Mouse (Mus musculus) embryonic facial prominence, embryonic 13.5 days (tissue): Measurements from ENCODE around the gene Dpy19l3. TPM values are rescaled to one million over a fixed set of nuclear protein-coding genes. Genes with fewer than 3 reads are reported as not detected.

Experiments
- ATAC-seq: fragments of 200-750 bp; cut with Nextera tagmentation; 2 replicates; pipeline ENCODE4 v1.8.0; 2017; ENCODE audit warnings: low read depth; ENCODE audit not compliant: insufficient number of reproducible peaks, insufficient read depth, low FRiP score, low TSS enrichment
- H3K27ac ChIP-seq: fragments of 300-500 bp; sonication (generic); 2 replicates; pipeline ENCODE4 v1.5.1; 2015; ENCODE audit warnings: moderate library complexity, mild to moderate bottlenecking, inconsistent platforms
- H3K27me3 ChIP-seq: fragments of 300-500 bp; sonication (generic); 2 replicates; pipeline ENCODE4 v1.6.1; 2015; ENCODE audit warnings: mild to moderate bottlenecking, inconsistent platforms
- H3K36me3 ChIP-seq: fragments of 300-500 bp; sonication (generic); 2 replicates; pipeline ENCODE4 v1.6.1; 2015; ENCODE audit warnings: mild to moderate bottlenecking, inconsistent platforms
- H3K4me1 ChIP-seq: fragments of 300-500 bp; sonication (generic); 2 replicates; pipeline ENCODE4 v1.6.1; 2015; ENCODE audit warnings: inconsistent platforms
- H3K4me2 ChIP-seq: fragments of 300-500 bp; sonication (generic); 2 replicates; pipeline ENCODE4 v1.6.1; 2015; ENCODE audit warnings: moderate library complexity, mild to moderate bottlenecking, inconsistent platforms
- H3K4me3 ChIP-seq: fragments of 300-500 bp; sonication (generic); 2 replicates; pipeline ENCODE4 v1.5.1; 2015; ENCODE audit warnings: mild to moderate bottlenecking, inconsistent platforms
- H3K9ac ChIP-seq: fragments of 300-500 bp; sonication (generic); 2 replicates; pipeline ENCODE4 v1.6.1; 2015; ENCODE audit warnings: mild to moderate bottlenecking, inconsistent platforms
- H3K9me3 ChIP-seq: fragments of 300-500 bp; sonication (generic); 2 replicates; pipeline ENCODE4 v1.6.1; 2016; ENCODE audit warnings: inconsistent platforms
- WGBS: fragments of 180-500 bp; shearing (Covaris S2); methylation state at CpG from one replicate; pipeline ENCODE4 v1.1.7; 2015; ENCODE audit warnings: mixed read lengths; 5-methylcytosine and 5-hydroxymethylcytosine counted together
- polyA plus RNA-seq: library from polyadenylated mRNA; unstranded; fragments of >200 nt; fragmentation: Nextera tagmentation; extraction: Ambion mirVana; gene quantifications from 2 replicates; pipeline ENCODE4 v1.2.1, GENCODE M21; 2015

Gene Dpy19l3
- polyA plus RNA-seq, 1 experiment from 2014 or later = 37.2 TPM

GRCm38 (mm10) chr7:35649071-35649470 lies 105.2 kb downstream of the Dpy19l3 start:
- Histone ChIP-seq H3K9me3 (no peaks in the 10 kb centered on the region), H3K27me3 (no peaks in the 10 kb centered on the region), H3K4me1 (peaks cover 4% of the 10 kb centered on the region; the same call in 1 of the 2 replicates), H3K4me3 (no peak overlapping the region), H3K36me3 (peaks cover 16% of the 10 kb centered on the region), H3K27ac (no peak overlapping the region), H3K4me2 (no peak overlapping the region), H3K9ac (no peak overlapping the region)
- WGBS = 54% methylated on average over 3 of the region's 3 CpGs
- ATAC-seq = no peak

- no peak for ATAC-seq
- WGBS = 64% methylated on average over 9 of the region's 9 CpGs
- H3K36me3 ChIP-seq = peaks cover 22% of the 10 kb centered on the region
- H3K4me2 ChIP-seq = no peak overlapping the region
- no peaks in the 10 kb centered on the region for H3K9me3 ChIP-seq
- no peak overlapping the region for H3K4me3 ChIP-seq
- no peak overlapping the region for H3K9ac ChIP-seq
- H3K4me1 ChIP-seq = peaks cover 4% of the 10 kb centered on the region; the same call in 1 of the 2 replicates
- H3K27ac ChIP-seq = no peak overlapping the region
- no peaks in the 10 kb centered on the region for H3K27me3 ChIP-seq
Measured at GRCm38 (mm10) chr7:35648239-35649069, 105.8 kb downstream of the Dpy19l3 start.

- Histone ChIP-seq H3K9me3 (no peaks in the 10 kb centered on the region), H3K9ac (peak within 1 kb of the TSS; percentile 95), H3K4me3 (peak within 1 kb of the TSS; percentile 92), H3K4me2 (peak within 1 kb of the TSS; percentile 63), H3K4me1 (peaks cover 4% of the 10 kb centered on the region; the same call in 1 of the 2 replicates), H3K27me3 (no peaks in the 10 kb centered on the region), H3K36me3 (peaks cover 35% of the 10 kb centered on the region), H3K27ac (peak within 1 kb of the TSS; percentile 86)
- ATAC-seq = peak; percentile 90
- WGBS = under 1% methylated on average over 64 of the region's 64 CpGs
Measured at GRCm38 (mm10) chr7:35647101-35647698, 107.1 kb downstream of the Dpy19l3 start, which contains the start of gene Pdcd5. Gene Pdcd5, minus strand, starts transcription at chr7:35647521.

DNA sequence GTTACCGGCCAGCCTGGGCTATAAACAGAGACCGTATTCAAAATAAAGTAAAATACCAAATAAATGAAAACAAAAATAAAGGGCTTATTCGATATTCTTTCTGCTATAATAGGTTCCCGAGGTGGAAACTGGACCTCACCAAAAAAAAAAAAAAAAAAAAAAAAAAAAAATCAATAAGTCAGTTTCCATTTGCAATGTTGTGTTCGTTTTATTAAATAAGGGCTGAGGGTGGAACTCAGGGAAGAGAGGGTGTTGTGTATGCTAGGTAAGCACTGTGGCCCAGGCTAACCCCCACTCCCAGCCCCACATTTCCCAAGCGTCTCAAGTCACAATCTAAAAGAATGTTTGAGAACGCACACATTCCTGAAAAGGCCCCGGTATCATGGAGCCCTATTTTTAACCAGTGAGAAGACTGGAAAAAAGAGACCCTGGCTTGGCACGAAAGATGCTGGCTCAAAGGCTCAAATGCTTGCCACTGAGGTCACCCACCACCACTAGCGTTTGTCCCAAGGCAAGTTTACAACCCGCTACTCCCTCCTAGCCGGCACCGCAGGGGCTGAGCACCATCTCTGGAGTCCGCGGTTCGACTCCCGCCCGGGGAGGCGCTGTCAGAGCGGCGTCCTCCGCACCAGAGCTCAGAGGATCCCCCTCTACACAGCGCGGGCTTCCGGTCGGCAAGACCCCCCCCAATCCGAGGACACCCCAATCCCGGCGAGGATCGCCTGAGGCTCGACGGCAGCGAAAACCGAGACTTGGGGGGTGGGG lies 107.8 kb downstream of the Dpy19l3 start:
- WGBS = 8% methylated on average over 34 of the region's 34 CpGs
- Histone ChIP-seq H3K9me3 (no peaks in the 10 kb centered on the region), H3K27me3 (no peaks in the 10 kb centered on the region), H3K36me3 (peaks cover 41% of the 10 kb centered on the region), H3K9ac (peak overlapping the region; percentile 95), H3K4me2 (peak overlapping the region; percentile 63), H3K4me1 (peaks cover 4% of the 10 kb centered on the region; the same call in 1 of the 2 replicates), H3K4me3 (peak overlapping the region; percentile 92), H3K27ac (peak overlapping the region; percentile 86)
- ATAC-seq = peak; percentile 71

- H3K4me3 ChIP-seq = no peak overlapping the region
Measured at GRCm38 (mm10) chr7:35640072-35640471, 114.2 kb downstream of the Dpy19l3 start.

DNA sequence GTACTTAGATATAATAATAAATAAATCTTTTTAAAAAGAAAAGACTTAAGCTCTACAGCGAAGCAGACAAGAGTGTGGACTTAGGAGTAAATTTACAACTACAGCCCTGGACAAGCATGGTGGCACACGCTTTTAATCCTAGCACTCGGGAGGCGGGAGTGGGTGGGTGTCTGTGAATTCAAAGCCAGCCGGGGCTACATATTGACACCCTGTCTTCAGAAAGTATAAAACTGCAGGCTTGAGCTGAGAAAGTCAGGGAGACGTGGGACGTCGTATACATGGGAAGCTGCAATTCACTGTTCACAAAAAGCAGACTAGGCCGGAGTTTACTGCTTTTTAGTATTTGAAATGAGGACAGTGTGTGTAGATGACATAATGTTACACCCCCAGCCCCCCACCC lies 117.4 kb downstream of the Dpy19l3 start:
- Histone ChIP-seq H3K27ac (no peak overlapping the region), H3K4me2 (no peak overlapping the region), H3K4me3 (no peak overlapping the region), H3K9me3 (no peaks in the 10 kb centered on the region), H3K27me3 (no peaks in the 10 kb centered on the region), H3K4me1 (no peaks in the 10 kb centered on the region), H3K36me3 (peaks cover 77% of the 10 kb centered on the region), H3K9ac (no peak overlapping the region)
- no peak for ATAC-seq
- 94% methylated on average over 9 of the region's 9 CpGs for WGBS

More at GRCm38 (mm10) chr7:35640072-35640471, 114.2 kb downstream of the Dpy19l3 start:
- WGBS = 81% methylated on average over 6 of the region's 6 CpGs
- Histone ChIP-seq H3K4me1 (no peaks in the 10 kb centered on the region), H3K36me3 (peaks cover 81% of the 10 kb centered on the region), H3K4me2 (no peak overlapping the region), H3K27ac (no peak overlapping the region), H3K9ac (no peak overlapping the region), H3K9me3 (no peaks in the 10 kb centered on the region), H3K27me3 (no peaks in the 10 kb centered on the region)
- ATAC-seq = no peak

GRCm38 (mm10) chr7:35636229-35636628 lies 118.0 kb downstream of the Dpy19l3 start:
- H3K4me2 ChIP-seq = no peak overlapping the region
- no peak for ATAC-seq
- H3K4me1 ChIP-seq = no peaks in the 10 kb centered on the region
- H3K4me3 ChIP-seq = no peak overlapping the region
- WGBS = 61% methylated on average over 6 of the region's 6 CpGs
- no peak overlapping the region for H3K27ac ChIP-seq
- H3K36me3 ChIP-seq = peaks cover 77% of the 10 kb centered on the region
- H3K9ac ChIP-seq = no peak overlapping the region
- H3K27me3 ChIP-seq = no peaks in the 10 kb centered on the region
- H3K9me3 ChIP-seq = no peaks in the 10 kb centered on the region

Other genes with a start within 250 kb of the Dpy19l3 start
- 0.76 TPM in 1 of 2 replicates, not detected in the other for gene Tdrd12, start 216.7 kb downstream of the Dpy19l3 start, polyA plus RNA-seq
- 57.4 and 61.9 TPM in 2 replicates for gene Nudt19, start 198.2 kb downstream of the Dpy19l3 start, polyA plus RNA-seq
- gene Rgs9bp, start 168.9 kb downstream of the Dpy19l3 start, polyA plus RNA-seq = 0.26 and 0.28 TPM in 2 replicates
- gene Ankrd27, start 168.2 kb downstream of the Dpy19l3 start, polyA plus RNA-seq = 39.0 and 42.3 TPM in 2 replicates
- gene Pdcd5, start 106.9 kb downstream of the Dpy19l3 start, polyA plus RNA-seq = 289 and 328 TPM in 2 replicates
- 22.3 and 23.7 TPM in 2 replicates for gene Zfp507, start 48.5 kb upstream of the Dpy19l3 start, polyA plus RNA-seq